Mouse (Mus musculus) layer of hippocampus, adult 9-10 months (tissue): ENCODE data around the gene Dnajc12.
"Not testable (repeated sequence)": the region's sequence is repeated elsewhere in the genome, so short reads cannot be mapped to it uniquely, and the experiment has no call there.

Experiments
- DNase-seq: peaks from one replicate; pipeline ENCODE4 v3.0.0; 2022; ENCODE audit warnings: low spot score

Gene Dnajc12

GRCm38 (mm10) chr10:63382372-63383279 is at the start of gene Dnajc12:
Dnajc12 (plus strand) TSS chr10:63382443.
- peak; percentile 62 for DNase-seq

GRCm38 (mm10) chr10:63336901-63337300 is 45.3 kb upstream of the Dnajc12 start:
- DNase-seq = no peak

- DNase-seq = no peak
These were observed 44.9 kb upstream of the Dnajc12 start for GRCm38 (mm10) chr10:63337326-63337725.

- no peak for DNase-seq
These were observed 44.0 kb upstream of the Dnajc12 start for GRCm38 (mm10) chr10:63337951-63338836.

GRCm38 (mm10) chr10:63338914-63339643 is 43.2 kb upstream of the Dnajc12 start:
- DNase-seq = peak; percentile 30

GRCm38 (mm10) chr10:63341351-63341750 is 40.9 kb upstream of the Dnajc12 start:
- DNase-seq = no peak

- no peak for DNase-seq
These were observed 37.5 kb upstream of the Dnajc12 start for GRCm38 (mm10) chr10:63344751-63345150.

GRCm38 (mm10) chr10:63348291-63348690 is 34.0 kb upstream of the Dnajc12 start:
- DNase-seq = no peak

- no peak for DNase-seq
These were observed 31.6 kb upstream of the Dnajc12 start for GRCm38 (mm10) chr10:63350666-63351065.

GRCm38 (mm10) chr10:63351099-63351498 is 31.1 kb upstream of the Dnajc12 start:
- DNase-seq = not testable (repeated sequence)

- no peak for DNase-seq
These were observed 30.1 kb upstream of the Dnajc12 start for GRCm38 (mm10) chr10:63352111-63352510.

- DNase-seq = no peak
These were observed 21.7 kb upstream of the Dnajc12 start for GRCm38 (mm10) chr10:63360502-63360901.

GRCm38 (mm10) chr10:63365918-63366455 is 16.3 kb upstream of the Dnajc12 start:
- no peak for DNase-seq

GRCm38 (mm10) chr10:63367386-63367785 is 14.9 kb upstream of the Dnajc12 start:
- DNase-seq = no peak

- DNase-seq = no peak
These were observed 14.2 kb upstream of the Dnajc12 start for GRCm38 (mm10) chr10:63368041-63368440.

GRCm38 (mm10) chr10:63376303-63376702 is 5.9 kb upstream of the Dnajc12 start:
- DNase-seq = no peak

GRCm38 (mm10) chr10:63377468-63377867 is 4.8 kb upstream of the Dnajc12 start:
- DNase-seq = peak; percentile 40

- DNase-seq = no peak
These were observed 3.1 kb upstream of the Dnajc12 start for GRCm38 (mm10) chr10:63378948-63379680.

- no peak for DNase-seq
These were observed 554 bp upstream of the Dnajc12 start, which contains the start of gene Sirt1 for GRCm38 (mm10) chr10:63381498-63382280. Sirt1 (minus strand) TSS chr10:63381704.

- DNase-seq = not testable (repeated sequence)
These were observed 3.7 kb downstream of the Dnajc12 start for GRCm38 (mm10) chr10:63385897-63386296.
